Mouse (Mus musculus) limb, embryonic 11.5 days (tissue): ENCODE measurements at regions not wholly inside any gene's neighbourhood (a gene's known extent, or its start where the extent isn't known, plus 50 kb on each side); places are given as distances from the start of the nearest gene placed in this dataset.

ENCODE experiments used
- ATAC-seq: fragments of 200-750 bp; cut with Nextera tagmentation; 2 replicates; pipeline ENCODE4 v1.8.0; 2017; ENCODE audit warnings: low read depth; ENCODE audit not compliant: insufficient number of reproducible peaks, low FRiP score, low TSS enrichment
- DNase-seq: peaks from one replicate; pipeline ENCODE4 v3.0.0-alpha.2; 2015; ENCODE audit warnings: low spot score
- H3K27ac ChIP-seq: fragments of 300-500 bp; sonication (generic); replicated peaks from 2 replicates; pipeline ENCODE4 v1.5.1; 2014; ENCODE audit warnings: low read depth, mild to moderate bottlenecking, low read length
- H3K27me3 ChIP-seq: fragments of 300-500 bp; sonication (generic); 2 replicates; pipeline ENCODE4 v1.6.1; 2014; ENCODE audit warnings: mild to moderate bottlenecking, low read length, mixed read lengths; ENCODE audit not compliant: control insufficient read depth, insufficient read depth
- H3K36me3 ChIP-seq: fragments of 300-500 bp; sonication (generic); 2 replicates; pipeline ENCODE4 v1.6.1; 2014; ENCODE audit warnings: mild to moderate bottlenecking, low read length, moderate library complexity, mixed read lengths; ENCODE audit not compliant: control insufficient read depth, insufficient read depth
- H3K4me1 ChIP-seq: fragments of 300-500 bp; sonication (generic); 2 replicates; pipeline ENCODE4 v1.6.1; 2014; ENCODE audit warnings: low read length, mixed read lengths; ENCODE audit not compliant: control insufficient read depth, insufficient read depth
- H3K4me2 ChIP-seq: fragments of 300-500 bp; sonication (generic); 2 replicates; pipeline ENCODE4 v1.6.1; 2014; ENCODE audit warnings: low read depth, mild to moderate bottlenecking, moderate library complexity; ENCODE audit not compliant: severe bottlenecking
- H3K4me3 ChIP-seq: fragments of 300-500 bp; sonication (generic); 2 replicates; pipeline ENCODE4 v1.5.1; 2014; ENCODE audit warnings: low read depth, low read length
- H3K9ac ChIP-seq: fragments of 300-500 bp; sonication (generic); 2 replicates; pipeline ENCODE4 v1.6.1; 2014; ENCODE audit warnings: mild to moderate bottlenecking, low read length
- H3K9me3 ChIP-seq: fragments of 300-500 bp; sonication (generic); 2 replicates; pipeline ENCODE4 v1.6.1; 2016; ENCODE audit warnings: low read length; ENCODE audit not compliant: control insufficient read depth
- WGBS: fragments of 180-500 bp; shearing (Covaris S2); extraction: QIAGEN DNeasy Blood & Tissue Kit; methylation state at CpG from one replicate; pipeline ENCODE4 v1.1.7; 2014; 5-methylcytosine and 5-hydroxymethylcytosine counted together

DNA sequence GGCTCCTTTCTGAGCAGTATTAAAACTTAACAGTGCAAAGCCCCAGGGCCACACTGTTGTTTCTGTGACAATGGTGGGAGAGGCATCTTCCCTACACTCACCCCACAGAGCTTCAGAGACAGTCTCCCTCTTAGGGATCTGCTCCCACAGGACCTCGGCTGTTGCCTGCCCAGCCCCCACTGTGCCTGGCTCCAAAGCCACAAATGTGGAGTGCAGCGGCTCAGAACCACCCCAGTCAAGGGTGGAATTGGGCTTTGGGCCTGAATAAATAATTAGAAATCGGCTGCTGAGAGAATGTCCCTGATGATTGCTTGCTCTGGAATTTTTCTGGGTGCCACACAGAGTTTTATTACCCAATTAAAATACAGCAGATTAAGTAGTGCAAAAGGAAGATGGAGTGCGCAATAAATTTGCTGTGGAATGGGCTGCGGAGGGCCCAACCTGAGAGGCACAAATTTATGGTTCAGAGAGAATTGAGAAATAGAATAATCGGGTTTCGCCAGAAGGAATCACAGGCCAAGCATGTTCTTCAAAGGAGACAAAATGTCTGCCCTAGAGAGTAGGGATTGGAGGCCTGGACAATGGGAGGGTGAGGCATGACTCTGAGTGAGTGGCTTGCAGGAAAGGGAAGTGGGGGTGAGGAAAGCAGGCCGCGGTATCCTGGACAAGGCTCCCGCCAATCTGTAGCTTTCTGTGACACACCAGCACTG, 56.4 kb downstream of the Cd24a start:
- Histone ChIP-seq H3K27me3 (no peaks in the 10 kb centered on the region), H3K4me2 (no peak overlapping the region), H3K36me3 (no peaks in the 10 kb centered on the region), H3K9me3 (no peaks in the 10 kb centered on the region; the same call in 1 of the 2 replicates), H3K9ac (no peak overlapping the region), H3K4me3 (no peak overlapping the region), H3K27ac (0 out of 2 replicates have a peak overlapping the region, but pooled peaks have one; percentile 12), H3K4me1 (peaks cover 5% of the 10 kb centered on the region; the same call in 1 of the 2 replicates)
- 64% methylated on average over 10 of the region's 10 CpGs for WGBS
- DNase-seq (no peak), ATAC-seq (no peak)

DNA sequence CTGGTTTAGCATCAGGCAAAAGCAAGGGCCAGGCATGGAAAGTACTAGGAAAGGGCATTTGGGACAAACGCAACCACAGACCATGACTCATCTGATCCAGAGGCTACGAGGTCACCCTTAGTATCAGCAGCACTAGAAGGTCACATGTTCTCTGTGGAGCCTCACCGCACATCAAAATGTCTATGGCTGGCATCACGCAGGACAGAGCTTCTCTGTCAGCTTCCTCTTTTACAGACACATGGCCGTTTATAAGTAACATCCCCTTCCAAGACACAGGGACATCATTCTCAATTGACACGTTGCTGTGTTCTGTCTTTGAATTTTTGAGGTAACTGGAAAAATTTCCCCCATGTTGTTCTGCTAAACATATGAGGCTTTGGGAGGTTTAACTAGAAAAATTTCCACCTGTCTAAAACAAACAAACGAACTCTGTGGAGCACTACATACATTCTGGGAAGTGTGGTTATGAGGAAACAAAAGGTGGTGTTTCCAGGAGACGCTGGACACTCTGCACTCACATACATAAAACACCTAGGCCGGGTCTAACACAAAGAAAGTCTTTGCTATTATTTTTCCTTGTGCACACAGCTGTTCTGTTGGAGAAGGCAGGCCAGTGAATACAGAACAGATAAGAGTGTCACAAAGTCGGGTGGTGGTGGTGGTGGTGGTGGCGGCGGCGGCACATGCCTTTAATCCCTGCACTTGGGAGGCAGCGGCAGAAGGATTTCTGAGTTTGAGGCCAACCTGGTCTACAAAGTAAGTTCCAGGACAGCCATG, 63.3 kb downstream of the Cd24a start:
- ATAC-seq (no peak), DNase-seq (no peak)
- 79% methylated on average over 14 of the region's 14 CpGs for WGBS
- no peak overlapping the region for H3K4me2 ChIP-seq
- H3K27me3 ChIP-seq, result no peaks in the 10 kb centered on the region
- H3K4me1 ChIP-seq, result no peaks in the 10 kb centered on the region; the same call in 1 of the 2 replicates
- no peak overlapping the region for H3K27ac ChIP-seq
- no peaks in the 10 kb centered on the region for H3K36me3 ChIP-seq
- H3K9me3 ChIP-seq, result no peaks in the 10 kb centered on the region
- no peak overlapping the region for H3K9ac ChIP-seq
- no peak overlapping the region for H3K4me3 ChIP-seq

- no peaks in the 10 kb centered on the region for H3K36me3 ChIP-seq
- no peak overlapping the region for H3K9ac ChIP-seq
- no peaks in the 10 kb centered on the region for H3K4me1 ChIP-seq
- no peak overlapping the region for H3K4me3 ChIP-seq
- H3K27ac ChIP-seq, result no peak overlapping the region
- WGBS, result 69% methylated on average over 4 of the region's 4 CpGs
- DNase-seq, result no peak
- no peak overlapping the region for H3K4me2 ChIP-seq
- no peaks in the 10 kb centered on the region for H3K9me3 ChIP-seq
- no peak for ATAC-seq
- H3K27me3 ChIP-seq, result no peaks in the 10 kb centered on the region
These were observed 68.2 kb downstream of the Cd24a start for GRCm38 (mm10) chr10:43646326-43646725.

DNA sequence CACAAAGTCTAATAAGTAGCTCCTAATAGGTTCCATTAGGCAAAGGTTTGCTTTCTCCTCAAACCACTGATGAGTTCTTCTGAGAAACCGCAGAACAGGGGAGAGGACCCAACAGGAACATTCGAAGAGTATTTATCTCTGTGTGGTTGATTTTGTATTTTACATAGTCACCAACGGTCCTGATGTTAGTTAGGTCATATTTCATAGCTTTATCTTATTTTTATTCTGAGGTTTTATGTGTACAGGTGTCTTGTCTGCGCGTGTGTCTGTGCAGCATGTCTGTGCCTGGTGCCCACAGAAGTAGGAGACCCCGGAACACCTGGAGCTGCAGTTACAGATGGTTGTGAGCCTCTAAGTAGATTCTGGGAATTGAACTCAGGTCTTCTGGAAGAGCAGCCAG, 68.9 kb downstream of the Cd24a start:
- Histone ChIP-seq H3K4me3 (no peak overlapping the region), H3K27ac (no peak overlapping the region), H3K27me3 (no peaks in the 10 kb centered on the region), H3K36me3 (no peaks in the 10 kb centered on the region), H3K9ac (no peak overlapping the region), H3K4me2 (no peak overlapping the region), H3K4me1 (no peaks in the 10 kb centered on the region), H3K9me3 (no peaks in the 10 kb centered on the region)
- no peak for ATAC-seq
- no peak for DNase-seq
- 95% methylated on average over 6 of the region's 6 CpGs for WGBS

DNA sequence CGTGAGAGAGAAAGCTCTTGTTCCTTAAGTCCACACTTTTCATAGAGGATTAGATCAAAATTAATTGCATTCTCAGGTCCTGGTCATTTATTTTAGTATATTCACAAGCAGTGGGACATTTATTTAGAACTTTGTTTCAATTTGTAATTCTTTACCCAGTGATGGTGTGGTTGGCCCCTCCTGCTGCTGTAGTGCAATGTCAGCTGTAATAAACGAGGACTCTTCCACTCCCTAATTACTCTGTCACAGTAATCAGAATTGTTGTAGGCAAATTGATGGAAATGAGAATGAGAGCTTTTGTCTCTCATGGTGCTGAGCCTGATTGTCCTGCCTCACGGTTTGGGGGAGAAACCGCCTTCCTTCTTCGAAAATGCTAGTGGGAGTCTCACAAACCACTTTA, 70.1 kb downstream of the Cd24a start:
- 66% methylated on average over 5 of the region's 5 CpGs for WGBS
- H3K9ac ChIP-seq, result no peak overlapping the region
- no peaks in the 10 kb centered on the region for H3K9me3 ChIP-seq
- no peak for ATAC-seq
- no peak overlapping the region for H3K27ac ChIP-seq
- H3K27me3 ChIP-seq, result no peaks in the 10 kb centered on the region
- H3K4me2 ChIP-seq, result no peak overlapping the region
- no peak overlapping the region for H3K4me3 ChIP-seq
- no peaks in the 10 kb centered on the region for H3K36me3 ChIP-seq
- DNase-seq, result no peak
- H3K4me1 ChIP-seq, result no peaks in the 10 kb centered on the region

DNA sequence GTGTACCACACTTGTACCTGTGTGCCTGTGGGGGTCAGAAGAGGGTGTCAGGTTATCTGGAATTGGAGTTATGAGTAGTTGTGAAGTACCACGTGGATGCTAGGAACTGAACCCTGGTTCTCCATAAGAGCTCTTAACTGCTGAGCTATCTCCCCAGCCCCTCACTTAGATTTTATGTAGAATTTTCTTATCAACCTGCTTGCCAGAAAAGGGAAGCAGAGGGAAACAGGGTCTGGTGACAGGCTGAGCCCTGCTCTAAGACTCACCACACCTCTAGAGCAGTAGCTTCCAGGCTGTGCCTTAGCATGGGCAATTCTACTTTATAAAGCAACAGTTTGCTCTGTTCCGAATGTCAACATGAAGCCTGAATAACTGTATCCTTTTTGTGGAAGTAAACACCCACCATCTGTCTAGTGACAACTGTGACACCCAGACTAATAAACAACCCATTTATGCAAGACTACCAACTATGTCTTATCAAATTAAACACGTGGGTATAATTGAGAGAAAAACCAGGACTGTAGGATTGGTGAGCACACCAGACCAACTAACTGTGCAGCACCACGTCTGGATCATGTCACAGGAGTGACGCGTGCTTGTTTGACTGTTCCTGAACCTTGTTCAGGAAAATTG, 70.8 kb downstream of the Cd24a start:
- Histone ChIP-seq H3K4me2 (no peak overlapping the region), H3K9ac (no peak overlapping the region), H3K36me3 (no peaks in the 10 kb centered on the region), H3K27me3 (no peaks in the 10 kb centered on the region), H3K27ac (no peak overlapping the region), H3K4me1 (no peaks in the 10 kb centered on the region), H3K4me3 (no peak overlapping the region), H3K9me3 (no peaks in the 10 kb centered on the region)
- DNase-seq (no peak), ATAC-seq (no peak)
- WGBS, result 56% methylated on average over 6 of the region's 6 CpGs

GRCm38 (mm10) chr10:43650449-43650848, 72.4 kb downstream of the Cd24a start:
- Histone ChIP-seq H3K4me3 (no peak overlapping the region), H3K36me3 (no peaks in the 10 kb centered on the region), H3K9ac (no peak overlapping the region), H3K9me3 (no peaks in the 10 kb centered on the region), H3K27ac (no peak overlapping the region), H3K27me3 (no peaks in the 10 kb centered on the region), H3K4me1 (no peaks in the 10 kb centered on the region), H3K4me2 (no peak overlapping the region)
- DNase-seq, result no peak
- ATAC-seq, result no peak
- 71% methylated on average over 1 of the region's 1 CpGs for WGBS

DNA sequence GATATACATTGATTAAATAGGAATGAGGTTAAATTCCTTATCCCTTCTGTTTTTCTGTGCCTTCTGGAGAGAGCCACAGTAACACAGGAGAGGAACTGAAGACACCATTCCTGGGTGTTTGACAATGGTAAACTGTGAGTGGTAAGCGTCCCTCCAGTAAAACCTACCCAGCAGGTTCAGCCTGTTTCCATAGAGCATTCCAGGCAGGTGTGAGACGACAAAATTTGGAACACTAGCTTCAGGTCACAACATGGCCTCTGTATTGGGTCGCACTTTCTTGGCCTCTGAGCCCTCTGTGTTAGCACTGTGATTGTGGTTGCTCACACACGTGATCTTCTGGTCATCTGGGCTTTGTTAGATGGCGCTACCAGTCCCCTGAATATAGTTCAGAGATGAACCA, 73.4 kb downstream of the Cd24a start:
- ATAC-seq (no peak), DNase-seq (no peak)
- 78% methylated on average over 5 of the region's 5 CpGs for WGBS

More for the DNA sequence above, 73.4 kb downstream of the Cd24a start:
- Histone ChIP-seq H3K9me3 (no peaks in the 10 kb centered on the region), H3K36me3 (no peaks in the 10 kb centered on the region), H3K4me1 (no peaks in the 10 kb centered on the region), H3K4me2 (no peak overlapping the region), H3K9ac (no peak overlapping the region), H3K27me3 (no peaks in the 10 kb centered on the region), H3K4me3 (no peak overlapping the region), H3K27ac (no peak overlapping the region)
